Mouse (Mus musculus) liver, postnatal 0 days (tissue): ENCODE results near the gene Tm6sf1.

ENCODE experiments used
- CTCF ChIP-seq: sonication (generic); IDR thresholded peaks from 2 replicates; pipeline ENCODE4 v1.5.1; 2016; ENCODE audit warnings: antibody characterized with exemption, low read depth
- EP300 ChIP-seq: IDR thresholded peaks from 2 replicates; pipeline ENCODE4 v1.6.1; 2016; ENCODE audit warnings: antibody characterized with exemption, low read depth, mild to moderate bottlenecking

DNA sequence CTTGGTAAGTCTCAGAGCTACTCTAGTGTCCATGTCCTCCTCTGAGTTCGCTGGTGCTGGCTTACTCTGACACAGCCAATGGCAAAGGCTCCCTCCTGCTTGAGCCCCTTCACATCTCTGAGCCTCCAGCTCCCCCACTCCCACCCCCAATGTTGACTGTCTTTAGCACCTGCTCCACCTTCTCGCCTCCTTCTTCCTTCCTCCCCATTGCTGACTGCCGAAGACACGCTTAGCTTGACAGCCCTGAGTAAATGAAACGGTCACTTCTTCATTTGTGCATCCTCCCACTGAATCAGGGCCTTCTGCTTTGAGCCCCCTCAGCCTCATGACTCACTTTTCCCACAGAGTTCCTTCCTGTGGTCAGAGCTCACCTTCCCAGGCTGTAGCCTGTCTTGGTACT is 2.2 kb downstream of the Tm6sf1 start:
- no peak for TF ChIP-seq CTCF
- no peak for TF ChIP-seq EP300
